Mouse (Mus musculus): Measurements from ENCODE around the gene Strc. TPM values are rescaled to one million over a fixed set of nuclear protein-coding genes. Genes with fewer than 3 reads are reported as not detected.

The Strc gene
- total RNA-seq, 2 experiments from 2014 or later = 0.58 to 0.77 TPM

DNA sequence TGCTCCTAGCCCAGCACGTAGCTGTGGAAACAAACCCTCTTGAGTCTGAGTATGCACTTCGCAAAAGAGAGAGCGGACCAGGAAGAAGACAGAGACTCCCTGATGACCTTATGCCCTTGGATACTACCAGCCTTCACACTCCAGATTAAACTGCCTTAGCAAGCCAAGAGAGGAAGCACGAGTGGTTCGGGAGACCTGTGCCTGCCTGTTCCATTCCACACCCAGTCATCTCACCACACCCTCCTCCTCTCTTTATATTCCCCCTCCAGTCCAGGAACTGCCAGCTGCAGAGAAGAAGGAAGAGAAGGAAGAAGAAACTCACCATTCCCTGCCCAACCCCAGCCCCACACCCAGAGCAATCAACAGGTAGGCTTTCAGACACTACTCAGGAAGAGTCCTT is 29.5 kb downstream of the Strc start, which contains the start of gene Ckmt1:
Gene Ckmt1, plus strand, starts transcription at position 221 of the 400 bp plus-strand sequence.
- DNase-seq (ENCODE audit: low spot score in 2 of 2) = no peak

GRCm38 (mm10) chr2:121354820-121355592 is 32.0 kb downstream of the Strc start, which contains the start of gene Ppip5k1:
Ppip5k1 (minus strand) TSS chr2:121355396.
- peak; percentile 97 to 100 for DNase-seq (ENCODE audit: low spot score in 2 of 2)

- no peak for DNase-seq (ENCODE audit: low spot score in 2 of 2)
These were observed 32.6 kb downstream of the Strc start for GRCm38 (mm10) chr2:121354378-121354777.

- DNase-seq (ENCODE audit: low spot score in 2 of 2) = no peak
These were observed 33.8 kb downstream of the Strc start for GRCm38 (mm10) chr2:121353156-121353555.

GRCm38 (mm10) chr2:121339057-121339456 is 47.9 kb downstream of the Strc start:
- DNase-seq (ENCODE audit: low spot score in 2 of 2) = no peak

GRCm38 (mm10) chr2:121329492-121329891 is 57.5 kb downstream of the Strc start:
- DNase-seq (ENCODE audit: low spot score in 2 of 2) = no peak

DNA sequence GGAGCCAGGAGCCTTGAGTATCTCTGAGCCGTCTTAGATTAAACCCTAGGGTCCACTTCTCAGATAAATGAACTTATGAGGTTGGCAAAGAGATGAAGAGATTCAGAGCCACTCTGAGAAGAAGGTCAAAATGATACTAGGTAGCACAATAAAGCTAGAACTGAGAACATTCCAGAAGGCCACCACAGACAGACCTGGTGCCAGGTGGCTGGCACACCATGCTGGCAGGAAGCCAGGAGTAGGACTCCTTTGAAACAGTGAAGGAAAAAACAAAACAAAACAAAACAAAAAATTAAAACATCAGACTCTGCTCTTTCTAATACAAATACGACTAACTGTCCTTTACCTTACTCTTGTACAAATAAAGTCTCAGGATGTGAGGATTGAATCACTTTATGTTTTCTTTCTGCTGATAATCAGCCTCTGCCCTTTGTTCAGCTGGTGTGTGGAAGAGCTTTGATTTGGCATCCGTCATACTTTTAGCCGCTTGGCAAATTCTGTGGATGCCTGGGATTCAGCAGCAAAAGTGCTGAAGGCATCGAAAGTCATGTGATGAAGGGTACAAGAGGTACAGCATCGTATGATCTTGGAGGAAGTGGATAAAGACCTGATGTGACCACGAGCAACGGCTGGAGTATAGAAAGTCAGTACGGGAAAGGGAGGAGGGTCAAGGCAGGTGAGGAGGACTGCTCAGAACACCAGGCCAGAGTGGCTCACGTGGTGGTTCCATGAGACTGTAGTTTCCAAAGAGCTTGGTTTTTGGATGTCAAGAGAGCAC is 63.1 kb downstream of the Strc start:
- no peak for DNase-seq (ENCODE audit: low spot score in 2 of 2)

- DNase-seq (ENCODE audit: low spot score in 2 of 2) = no peak
These were observed 63.9 kb downstream of the Strc start for GRCm38 (mm10) chr2:121323041-121323440.

- peak in 1 of 2 experiments; percentile 22 for DNase-seq (ENCODE audit: low spot score in 2 of 2)
These were observed 70.7 kb downstream of the Strc start for GRCm38 (mm10) chr2:121316278-121316677.

Other genes starting within 250 kb of the Strc start
- 10 to 100 TPM; 20.2 to 21.1 TPM for gene Adal, start 246.7 kb downstream of the Strc start, total RNA-seq (2021)
- gene Lcmt2, start 246.5 kb downstream of the Strc start, total RNA-seq (2021) = 1 to 10 TPM; 6.3 to 6.9 TPM
- gene Tubgcp4, start 216.5 kb downstream of the Strc start, total RNA-seq (2021) = 10 to 100 TPM; 37.1 to 37.4 TPM
- gene Zscan29, start 216.0 kb downstream of the Strc start, total RNA-seq (2021) = 1 to 10 TPM; 6.5 to 7.0 TPM
- gene Trp53bp1, start 115.8 kb downstream of the Strc start, total RNA-seq (2021) = 100 to 1,000 TPM; 128 to 144 TPM
- gene Map1a, start 97.6 kb downstream of the Strc start, total RNA-seq (2021) = 100 to 1,000 TPM; 595 to 602 TPM
- 100 to 1,000 TPM; 106 to 109 TPM for gene Ppip5k1, start 31.8 kb downstream of the Strc start, total RNA-seq (2021)
- 100 to 1,000 TPM; 380 to 418 TPM for gene Ckmt1, start 29.5 kb downstream of the Strc start, total RNA-seq (2021)
- gene Pdia3, start 26.6 kb upstream of the Strc start, total RNA-seq (2021) = 100 to 1,000 TPM; 189 to 197 TPM
- 1 to 10 TPM; 3.4 to 4.6 TPM for gene Catsper2, start 26.6 kb upstream of the Strc start, total RNA-seq (2021)
- not detected for gene Ell3, start 57.1 kb upstream of the Strc start, total RNA-seq (2021)
- gene Serf2, start 62.0 kb upstream of the Strc start, total RNA-seq (2021) = 100 to 1,000 TPM; 141 to 144 TPM
- gene Hypk, start 66.1 kb upstream of the Strc start, total RNA-seq (2021) = 10 to 100 TPM; 17.8 to 18.0 TPM
- under 1 TPM; 0.40 to 0.56 TPM for gene Serinc4, start 69.6 kb upstream of the Strc start, total RNA-seq (2021)
- gene Mfap1b, start 86.9 kb upstream of the Strc start, total RNA-seq (2021) = 10 to 100 TPM; 47.8 to 52.9 TPM
- 10 to 100 TPM; 31.0 to 31.4 TPM for gene Mfap1a, start 119.5 kb upstream of the Strc start, total RNA-seq (2021)
- gene Wdr76, start 119.6 kb upstream of the Strc start, total RNA-seq (2021) = 1 to 10 TPM; 2.5 to 2.7 TPM

All from layer of hippocampus, adult 18-20 months (tissue).